ENCODE assay signal across 24 mouse cellular contexts in the genomic region with DNA sequence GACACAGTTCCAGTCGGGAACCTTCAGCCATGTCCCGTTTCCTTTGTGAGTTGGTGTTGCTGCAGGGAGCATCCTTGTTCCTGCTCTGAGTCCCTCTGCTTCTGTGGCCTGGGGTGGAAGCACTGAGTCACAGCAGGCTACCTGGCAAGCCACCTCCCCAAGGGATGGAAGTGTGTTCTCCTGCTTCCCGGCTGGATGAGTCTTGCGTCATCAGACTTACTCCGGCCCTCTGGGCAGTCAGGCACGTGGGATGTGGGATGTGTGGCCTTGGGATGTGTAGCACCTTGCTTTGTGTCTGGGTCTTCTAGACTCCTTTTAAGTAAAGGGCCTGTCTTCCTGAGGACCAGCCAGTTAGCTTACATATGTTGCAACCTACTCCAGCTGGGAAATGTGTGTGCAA. TPM values are rescaled to one million over a fixed set of nuclear protein-coding genes. Genes with fewer than 3 reads are reported as not detected.
A peak's percentile ranks its signal among the peaks of the same experiment; 100 is the strongest.
DNase-seq lines count a peak whose midpoint lies in the region; ATAC-seq and TF ChIP-seq lines count a peak whose summit lies in the region.
"Had no signal": no experiment of that assay in that cellular context is flagged by ENCODE, and none has a peak within 500 bp of the region (broad histone marks: within the 10 kb centered on the region; RNA-seq: fewer than 3 reads in every experiment).

No protein-coding gene starts in this region.

- no peaks in the 10 kb centered on the region for H3K9me3 ChIP-seq in kidney, embryonic 15.5 days (replicated peaks)
- H3K9me3 ChIP-seq: embryonic facial prominence, embryonic 15.5 days; G1E; limb, embryonic 10.5 days had no signal

- 74% methylated on average over 6 of the region's 6 CpGs for WGBS in kidney, embryonic 15.5 days

- no peaks in the 10 kb centered on the region for H3K79me3 ChIP-seq in C2C12 (ENCODE audit: low read depth)

- H3K27me3 ChIP-seq in kidney, embryonic 15.5 days = no peaks in the 10 kb centered on the region
- H3K27me3 ChIP-seq in C2C12 (ENCODE audit: control insufficient read depth, insufficient read depth, insufficient read length) = no peaks in the 10 kb centered on the region
- H3K27me3 ChIP-seq: embryonic facial prominence, embryonic 15.5 days had no signal

- no peak overlapping the region for H3K4me2 ChIP-seq in kidney, embryonic 15.5 days
- H3K4me2 ChIP-seq: embryonic facial prominence, embryonic 15.5 days had no signal

- no peaks in the 10 kb centered on the region for H3K79me2 ChIP-seq in C2C12 (ENCODE audit: control insufficient read depth, insufficient read depth)

- H3ac ChIP-seq in C2C12 (ENCODE audit: control insufficient read depth, insufficient read length, low read depth) = no peak overlapping the region

- ATAC-seq in kidney, embryonic 15.5 days (replicated peaks; ENCODE audit: low FRiP score) = no peak
- no peak for ATAC-seq in CD4-positive, CD25-positive, alpha-beta regulatory T cell, adult 4 months

- no peak overlapping the region for H3K4me3 ChIP-seq in kidney, embryonic 15.5 days (replicated peaks)
- H3K4me3 ChIP-seq in C2C12 (ENCODE audit: insufficient read depth, poor library complexity, severe bottlenecking) = no peak overlapping the region
- H3K4me3 ChIP-seq: embryonic facial prominence, embryonic 15.5 days; limb, embryonic 10.5 days had no signal

- TF ChIP-seq CTCF in C2C12 (IDR thresholded peaks at IDR 0.05; ENCODE audit: control insufficient read depth, insufficient read depth, insufficient read length) = no peak

- H3K27ac ChIP-seq in kidney, embryonic 15.5 days = 0 out of 2 replicates have a peak overlapping the region, but pooled peaks have one; percentile 72
- H3K27ac ChIP-seq: liver, embryonic 14.5 days had no signal

- no peaks in the 10 kb centered on the region for H3K36me3 ChIP-seq in kidney, embryonic 15.5 days
- H3K36me3 ChIP-seq in C2C12 (ENCODE audit: control insufficient read depth, insufficient read depth) = no peaks in the 10 kb centered on the region
- H3K36me3 ChIP-seq: embryonic facial prominence, embryonic 15.5 days; G1E; limb, embryonic 10.5 days had no signal

- H3K9ac ChIP-seq in kidney, embryonic 15.5 days = no peak overlapping the region
- H3K9ac ChIP-seq: embryonic facial prominence, embryonic 15.5 days; liver, embryonic 14.5 days had no signal

- H3K4me1 ChIP-seq in kidney, embryonic 15.5 days = peaks cover 70% of the 10 kb centered on the region

- peak; percentile 17 for DNase-seq in cerebellum, adult 9-10 months
- DNase-seq in cerebellum, adult 11 months = no peak
- DNase-seq in kidney, postnatal 10 days = no peak
- peak; percentile 69 for DNase-seq in ZHBTc4 (ENCODE audit: low read depth, low spot score)
- DNase-seq in c-Kit-positive CD71-positive TER-119-positive erythroid progenitor cells, embryonic 14.5 days (ENCODE audit: low spot score) = no peak
- DNase-seq: adrenal gland, adult 8-10 months; cerebellum, adult 8-10 months; gastrocnemius, postnatal 25 days; heart, postnatal 10 days; lung, postnatal 10 days; right cerebral cortex, adult 18-20 months had no signal

TF ChIP-seq in C2C12, 6 proteins besides CTCF, POLR2A, EP300 and RAD21:
- TF ChIP-seq USF1 (IDR thresholded peaks at IDR 0.05; ENCODE audit: low read depth) (no peak), FOSL1 (IDR thresholded peaks at IDR 0.05; ENCODE audit: insufficient read depth, low read length, poor library complexity, severe bottlenecking) (no peak), CEBPB (IDR thresholded peaks at IDR 0.05; ENCODE audit: low read depth) (peak; percentile 65), MAX (IDR thresholded peaks at IDR 0.05) (no peak)

RNA-seq across cellular contexts. Expression of a gene that starts 6.4 kb away (rescaled TPM):
- 5.3 TPM in 2 replicates for polyA plus RNA-seq in kidney, embryonic 15.5 days (2015; fragmentation: Nextera tagmentation; extraction: Ambion mirVana)
- 1.4 TPM for polyA plus RNA-seq in C2C12 (2012; fragmentation: generic; extraction: Trizol)
- polyA plus RNA-seq in CD4-positive, CD25-positive, alpha-beta regulatory T cell, adult 4 months (2017; shearing (Covaris generic)) = 1 to 10 TPM; 8.5 to 10.0 TPM
- polyA plus RNA-seq: G1E had no signal

RNA-seq across cellular contexts. Expression of a gene that starts 19.1 kb away (rescaled TPM):
- not detected in 2 replicates for polyA plus RNA-seq in kidney, embryonic 15.5 days (2015; fragmentation: Nextera tagmentation; extraction: Ambion mirVana)
- 0.05 TPM for polyA plus RNA-seq in C2C12 (2012; fragmentation: generic; extraction: Trizol)
- polyA plus RNA-seq in CD4-positive, CD25-positive, alpha-beta regulatory T cell, adult 4 months (2017; shearing (Covaris generic)) = not detected
- polyA plus RNA-seq: embryonic facial prominence, embryonic 15.5 days; forebrain, embryonic 11.5 days; frontal cortex, adult 2 months; G1E; intestine, embryonic 14.5 days; kidney, embryonic 14.5 days; limb, embryonic 10.5 days; liver, embryonic 14.5 days; midbrain, postnatal 0 days; neural tube, embryonic 11.5 days had no signal

RNA-seq across cellular contexts. Expression of a gene that starts 30.6 kb away (rescaled TPM):
- 310 and 329 TPM in 2 replicates for polyA plus RNA-seq in kidney, embryonic 15.5 days (2015; fragmentation: Nextera tagmentation; extraction: Ambion mirVana)
- polyA plus RNA-seq in C2C12 (2012; fragmentation: generic; extraction: Trizol) = 230 TPM
- polyA plus RNA-seq in CD4-positive, CD25-positive, alpha-beta regulatory T cell, adult 4 months (2017; shearing (Covaris generic)) = 10 to 100 TPM; 16.9 to 31.5 TPM

RNA-seq across cellular contexts. Expression of a gene that starts 53.8 kb away (rescaled TPM):
- 127 and 128 TPM in 2 replicates for polyA plus RNA-seq in kidney, embryonic 15.5 days (2015; fragmentation: Nextera tagmentation; extraction: Ambion mirVana)
- 265 TPM for polyA plus RNA-seq in C2C12 (2012; fragmentation: generic; extraction: Trizol)
- polyA plus RNA-seq in CD4-positive, CD25-positive, alpha-beta regulatory T cell, adult 4 months (2017; shearing (Covaris generic)) = 10 to 100 TPM; 31.4 to 55.1 TPM

RNA-seq across cellular contexts. Expression of a gene that starts 54.0 kb away (rescaled TPM):
- 3.9 and 6.7 TPM in 2 replicates for polyA plus RNA-seq in kidney, embryonic 15.5 days (2015; fragmentation: Nextera tagmentation; extraction: Ambion mirVana)
- polyA plus RNA-seq in C2C12 (2012; fragmentation: generic; extraction: Trizol) = 3.2 TPM
- polyA plus RNA-seq in CD4-positive, CD25-positive, alpha-beta regulatory T cell, adult 4 months (2017; shearing (Covaris generic)) = 10 to 100 TPM; 24.8 to 42.0 TPM

Comparison
In these comparisons a context has a peak if more than half of its experiments do, and no peak if none do; other contexts are left out.
1. DNase-seq: peak in cerebellum, adult 9-10 months (single experiment) and ZHBTc4 (single experiment); none in cerebellum, adult 11 months (single experiment), kidney, postnatal 10 days (single experiment) and c-Kit-positive CD71-positive TER-119-positive erythroid progenitor cells, embryonic 14.5 days (single experiment).